14 mouse cellular contexts compared by ENCODE assay signal in the genomic region with DNA sequence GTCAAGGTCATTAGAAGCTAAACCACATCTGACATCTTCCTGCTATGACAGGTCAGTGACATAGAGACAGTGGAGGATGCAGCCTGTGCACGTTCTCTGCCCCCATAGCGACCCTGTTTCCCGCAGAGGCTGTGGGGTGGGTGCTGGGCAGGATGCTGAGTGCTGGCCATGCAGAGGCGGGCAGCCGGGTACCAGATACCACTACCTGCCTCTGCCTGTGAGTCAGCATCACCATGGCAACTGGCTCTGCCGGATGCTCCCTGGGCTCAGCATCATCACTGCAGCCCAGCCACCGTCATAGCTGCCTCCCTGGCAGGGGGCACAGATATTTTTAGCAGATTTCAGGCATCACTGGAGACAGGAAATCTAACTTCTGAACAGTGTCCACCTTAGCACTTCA. TPM values are rescaled to one million over a fixed set of nuclear protein-coding genes. Genes with fewer than 3 reads are reported as not detected.
DNase-seq lines count a peak whose midpoint lies in the region; ATAC-seq and TF ChIP-seq lines count a peak whose summit lies in the region.
"Had no signal": no experiment of that assay in that cellular context is flagged by ENCODE, and none has a peak within 500 bp of the region (broad histone marks: within the 10 kb centered on the region; RNA-seq: fewer than 3 reads in every experiment).

No protein-coding gene starts in this region.

- TF ChIP-seq CTCF in brain, embryonic 14.5 days (IDR thresholded peaks at IDR 0.05; ENCODE audit: borderline replicate concordance, extremely low read depth, insufficient read depth, insufficient read length) = no peak
- TF ChIP-seq CTCF in olfactory bulb, adult 2 months (IDR thresholded peaks at IDR 0.05; ENCODE audit: insufficient read depth, low read depth, low read length) = no peak
- no peak for TF ChIP-seq CTCF in cerebellum, adult 2 months (IDR thresholded peaks at IDR 0.05; ENCODE audit: borderline replicate concordance, insufficient read depth, low read depth, low read length)

- peak overlapping the region; percentile 36; the same call in 1 of the 2 replicates for H3K9ac ChIP-seq in hindbrain, embryonic 13.5 days
- H3K9ac ChIP-seq in hindbrain, embryonic 11.5 days (ENCODE audit: low read depth, low read length) = no peak overlapping the region
- H3K9ac ChIP-seq: heart, embryonic 13.5 days; liver, embryonic 14.5 days; stomach, embryonic 15.5 days had no signal

- ATAC-seq in hindbrain, embryonic 13.5 days (ENCODE audit: low FRiP score) = peak; percentile 22; the same call in 1 of the 2 replicates
- no peak for ATAC-seq in hindbrain, embryonic 11.5 days (ENCODE audit: low FRiP score)

- H3K36me3 ChIP-seq in hindbrain, embryonic 13.5 days = peaks cover 8% of the 10 kb centered on the region
- no peaks in the 10 kb centered on the region for H3K36me3 ChIP-seq in hindbrain, embryonic 11.5 days (ENCODE audit: control insufficient read depth, insufficient read depth, low read length)
- H3K36me3 ChIP-seq: stomach, embryonic 15.5 days had no signal

- TF ChIP-seq POLR2A in brain, embryonic 14.5 days (IDR thresholded peaks at IDR 0.05; ENCODE audit: borderline replicate concordance, extremely low read depth, insufficient read depth, insufficient read length, poor library complexity, severe bottlenecking) = no peak
- TF ChIP-seq POLR2A in olfactory bulb, adult 2 months (IDR thresholded peaks at IDR 0.05; ENCODE audit: insufficient read depth, low read depth, low read length) = 0 out of 2 replicates have a peak, but pooled peaks have one; percentile 14
- TF ChIP-seq POLR2A in cerebellum, adult 2 months (IDR thresholded peaks at IDR 0.05; ENCODE audit: borderline replicate concordance, insufficient read depth, low read length) = no peak

- H3K9me3 ChIP-seq in hindbrain, embryonic 13.5 days = no peaks in the 10 kb centered on the region
- no peaks in the 10 kb centered on the region for H3K9me3 ChIP-seq in hindbrain, embryonic 11.5 days (ENCODE audit: control insufficient read depth, low read length)
- H3K9me3 ChIP-seq: heart, embryonic 13.5 days; stomach, embryonic 15.5 days had no signal

- no peak for DNase-seq in hindbrain, embryonic 11.5 days (ENCODE audit: low spot score)
- DNase-seq in brain, embryonic 14.5 days (ENCODE audit: low read depth) = peak; percentile 38
- DNase-seq in layer of hippocampus, postnatal 36 days = peak; percentile 64 to 73
- no peak for DNase-seq in cerebellum, postnatal 36 days
- no peak for DNase-seq in cerebellum, adult 2 months
- DNase-seq in kidney, postnatal 10 days = no peak

- no peaks in the 10 kb centered on the region for H3K27me3 ChIP-seq in hindbrain, embryonic 13.5 days
- H3K27me3 ChIP-seq in hindbrain, embryonic 11.5 days (ENCODE audit: control insufficient read depth, insufficient read depth, low read length) = no peaks in the 10 kb centered on the region
- H3K27me3 ChIP-seq in cerebellum, adult 2 months (ENCODE audit: control insufficient read depth, insufficient read depth, low read length) = no peaks in the 10 kb centered on the region
- H3K27me3 ChIP-seq: heart, embryonic 13.5 days; stomach, embryonic 15.5 days had no signal

- no peak overlapping the region for H3K4me2 ChIP-seq in hindbrain, embryonic 13.5 days
- H3K4me2 ChIP-seq in hindbrain, embryonic 11.5 days (replicated peaks; ENCODE audit: low read depth, low read length) = no peak overlapping the region
- H3K4me2 ChIP-seq: heart, embryonic 13.5 days; stomach, embryonic 15.5 days had no signal

- peaks cover 10% of the 10 kb centered on the region for H3K4me1 ChIP-seq in hindbrain, embryonic 13.5 days (replicated peaks)
- no peaks in the 10 kb centered on the region; the same call in 1 of the 2 replicates for H3K4me1 ChIP-seq in hindbrain, embryonic 11.5 days (replicated peaks; ENCODE audit: control insufficient read depth, insufficient read depth, low read length)
- H3K4me1 ChIP-seq in olfactory bulb, adult 2 months (ENCODE audit: control insufficient read depth, insufficient read depth, low read length) = peaks cover 34% of the 10 kb centered on the region
- peaks cover 16% of the 10 kb centered on the region for H3K4me1 ChIP-seq in cerebellum, adult 2 months (ENCODE audit: control insufficient read depth, insufficient read depth, low read length)

- 42% methylated on average over 7 of the region's 7 CpGs for WGBS in hindbrain, embryonic 13.5 days
- 48% methylated on average over 7 of the region's 7 CpGs for WGBS in hindbrain, embryonic 11.5 days
- WGBS in olfactory bulb, adult 2 months = 13% methylated on average over 7 of the region's 7 CpGs
- 32% methylated on average over 7 of the region's 7 CpGs for WGBS in cerebellum, adult 2 months

- no peak overlapping the region for H3K27ac ChIP-seq in hindbrain, embryonic 13.5 days
- no peak overlapping the region for H3K27ac ChIP-seq in hindbrain, embryonic 11.5 days (ENCODE audit: low read depth, low read length)
- peak overlapping the region; percentile 95 for H3K27ac ChIP-seq in olfactory bulb, adult 2 months (ENCODE audit: insufficient read depth, low read depth, low read length)
- H3K27ac ChIP-seq in cerebellum, adult 2 months (ENCODE audit: insufficient read depth, low read length) = no peak overlapping the region
- H3K27ac ChIP-seq: heart, embryonic 13.5 days; kidney, postnatal 0 days; liver, embryonic 14.5 days; stomach, embryonic 15.5 days had no signal

- no peak overlapping the region for H3K4me3 ChIP-seq in hindbrain, embryonic 13.5 days
- H3K4me3 ChIP-seq in hindbrain, embryonic 11.5 days (ENCODE audit: low read depth, low read length) = no peak overlapping the region
- H3K4me3 ChIP-seq in olfactory bulb, adult 2 months (ENCODE audit: insufficient read depth, low read depth, low read length) = no peak overlapping the region
- H3K4me3 ChIP-seq in cerebellum, adult 2 months (replicated peaks; ENCODE audit: insufficient read depth, low read depth, low read length) = no peak overlapping the region
- H3K4me3 ChIP-seq: heart, embryonic 13.5 days; stomach, embryonic 15.5 days had no signal

RNA-seq across cellular contexts. Expression of gene Lsm4, which starts 11.2 kb away (rescaled TPM):
- 191 and 193 TPM in 2 replicates for polyA plus RNA-seq in hindbrain, embryonic 13.5 days (2015; fragmentation: Nextera tagmentation; extraction: Ambion mirVana)
- 282 and 299 TPM in 2 replicates for polyA plus RNA-seq in hindbrain, embryonic 11.5 days (2014; fragmentation: Nextera tagmentation; extraction: Ambion mirVana)
- polyA plus RNA-seq in brain, embryonic 14.5 days (2012; rRNA removed) = 159 and 208 TPM in 2 replicates
- 10 to 100 TPM; 60.3 to 68.5 TPM for total RNA-seq in layer of hippocampus, postnatal 36 days (2021)
- polyA plus RNA-seq in olfactory bulb, adult 2 months (2012; ENCODE audit: insufficient read depth, insufficient read length, low replicate concordance, missing spikeins) = not detected in 2 replicates
- 113 and 117 TPM in 2 replicates for polyA plus RNA-seq in cerebellum, adult 2 months (2012; rRNA removed)

RNA-seq across cellular contexts. Expression of gene Jund, which starts 14.5 kb away (rescaled TPM):
- 79.2 and 94.3 TPM in 2 replicates for polyA plus RNA-seq in hindbrain, embryonic 13.5 days (2015; fragmentation: Nextera tagmentation; extraction: Ambion mirVana)
- polyA plus RNA-seq in hindbrain, embryonic 11.5 days (2014; fragmentation: Nextera tagmentation; extraction: Ambion mirVana) = 126 and 137 TPM in 2 replicates
- polyA plus RNA-seq in brain, embryonic 14.5 days (2012; rRNA removed) = 281 and 291 TPM in 2 replicates
- total RNA-seq in layer of hippocampus, postnatal 36 days (2021) = 100 to 1,000 TPM; 157 to 183 TPM
- not detected in 2 replicates for polyA plus RNA-seq in olfactory bulb, adult 2 months (2012; ENCODE audit: insufficient read depth, insufficient read length, low replicate concordance, missing spikeins)
- polyA plus RNA-seq in cerebellum, adult 2 months (2012; rRNA removed) = 252 and 274 TPM in 2 replicates

RNA-seq across cellular contexts. Expression of gene Iqcn, which starts 19.0 kb away (rescaled TPM):
- polyA plus RNA-seq in hindbrain, embryonic 13.5 days (2015; fragmentation: Nextera tagmentation; extraction: Ambion mirVana) = 0.04 and 0.09 TPM in 2 replicates
- 0.03 and 0.14 TPM in 2 replicates for polyA plus RNA-seq in hindbrain, embryonic 11.5 days (2014; fragmentation: Nextera tagmentation; extraction: Ambion mirVana)
- polyA plus RNA-seq in brain, embryonic 14.5 days (2012; rRNA removed) = 0.10 and 0.23 TPM in 2 replicates
- total RNA-seq in layer of hippocampus, postnatal 36 days (2021) = under 1 TPM; 0.08 to 0.10 TPM
- polyA plus RNA-seq in olfactory bulb, adult 2 months (2012; ENCODE audit: insufficient read depth, insufficient read length, low replicate concordance, missing spikeins) = not detected in 2 replicates
- polyA plus RNA-seq in cerebellum, adult 2 months (2012; rRNA removed) = 0.08 and 0.11 TPM in 2 replicates
- polyA plus RNA-seq: embryonic facial prominence, embryonic 14.5 days; heart, embryonic 13.5 days; liver, embryonic 14.5 days; stomach, embryonic 15.5 days had no signal

RNA-seq across cellular contexts. Expression of gene Pgpep1, which starts 24.1 kb away (rescaled TPM):
- polyA plus RNA-seq in hindbrain, embryonic 13.5 days (2015; fragmentation: Nextera tagmentation; extraction: Ambion mirVana) = 103 and 105 TPM in 2 replicates
- polyA plus RNA-seq in hindbrain, embryonic 11.5 days (2014; fragmentation: Nextera tagmentation; extraction: Ambion mirVana) = 170 TPM in 2 replicates
- 80.8 and 83.7 TPM in 2 replicates for polyA plus RNA-seq in brain, embryonic 14.5 days (2012; rRNA removed)
- 10 to 100 TPM; 23.1 TPM for total RNA-seq in layer of hippocampus, postnatal 36 days (2021)
- polyA plus RNA-seq in olfactory bulb, adult 2 months (2012; ENCODE audit: insufficient read depth, insufficient read length, low replicate concordance, missing spikeins) = not detected in 2 replicates
- 28.3 and 32.5 TPM in 2 replicates for polyA plus RNA-seq in cerebellum, adult 2 months (2012; rRNA removed)

RNA-seq across cellular contexts. Expression of gene Gm3336, which starts 34.1 kb away (rescaled TPM):
- not detected in 2 replicates for polyA plus RNA-seq in hindbrain, embryonic 13.5 days (2015; fragmentation: Nextera tagmentation; extraction: Ambion mirVana)
- not detected in 2 replicates for polyA plus RNA-seq in hindbrain, embryonic 11.5 days (2014; fragmentation: Nextera tagmentation; extraction: Ambion mirVana)
- polyA plus RNA-seq in brain, embryonic 14.5 days (2012; rRNA removed) = not detected in 2 replicates
- not detected for total RNA-seq in layer of hippocampus, postnatal 36 days (2021)
- not detected in 2 replicates for polyA plus RNA-seq in olfactory bulb, adult 2 months (2012; ENCODE audit: insufficient read depth, insufficient read length, low replicate concordance, missing spikeins)
- 0.13 TPM in 1 of 2 replicates, not detected in the other for polyA plus RNA-seq in cerebellum, adult 2 months (2012; rRNA removed)
- total RNA-seq: monocyte, adult 5-6 weeks had no signal
- polyA plus RNA-seq: embryonic facial prominence, embryonic 14.5 days; heart, embryonic 13.5 days had no signal

Comparison
In these comparisons a context has a peak if more than half of its experiments do, and no peak if none do; other contexts are left out.
1. DNase-seq: peak in brain, embryonic 14.5 days (single experiment) and layer of hippocampus, postnatal 36 days (2 of 2); none in hindbrain, embryonic 11.5 days (single experiment), cerebellum, postnatal 36 days (0 of 2), cerebellum, adult 2 months (0 of 2) and kidney, postnatal 10 days (single experiment).